Mouse (Mus musculus): ENCODE measurements around the gene Mmp7.

- no peak for TF ChIP-seq GATA1 (IDR thresholded peaks at IDR 0.05; ENCODE audit: borderline replicate concordance, low read length)
- TF ChIP-seq FLI1 (IDR thresholded peaks at IDR 0.05; ENCODE audit: low read length) = no peak
Measured at GRCm38 (mm10) chr9:7652351-7653085, 39.4 kb upstream of the Mmp7 start.

Measured in megakaryocyte, embryonic 14.5 days (primary cell).